Mouse (Mus musculus) heart, embryonic 15.5 days (tissue): ENCODE data around the gene Plaur. TPM values are rescaled to one million over a fixed set of nuclear protein-coding genes. Genes with fewer than 3 reads are reported as not detected.
"Not testable (repeated sequence)": the region's sequence is repeated elsewhere in the genome, so short reads cannot be mapped to it uniquely, and the experiment has no call there.

Experiments used
- ATAC-seq: fragments of 200-750 bp; cut with Nextera tagmentation; replicated peaks from 2 replicates; pipeline ENCODE4 v1.8.0; 2017; ENCODE audit warnings: low read depth, moderate TSS enrichment; ENCODE audit not compliant: insufficient number of reproducible peaks, insufficient read depth, low FRiP score
- H3K27ac ChIP-seq: fragments of 300-500 bp; sonication (generic); 2 replicates; pipeline ENCODE4 v1.5.1; 2015; ENCODE audit warnings: mild to moderate bottlenecking, inconsistent platforms
- H3K27me3 ChIP-seq: fragments of 300-500 bp; sonication (generic); 2 replicates; pipeline ENCODE4 v1.6.1; 2015; ENCODE audit warnings: inconsistent platforms
- H3K36me3 ChIP-seq: fragments of 300-500 bp; sonication (generic); 2 replicates; pipeline ENCODE4 v1.6.1; 2015; ENCODE audit warnings: mild to moderate bottlenecking, inconsistent platforms
- H3K4me1 ChIP-seq: fragments of 300-500 bp; sonication (generic); replicated peaks from 2 replicates; pipeline ENCODE4 v1.6.1; 2015; ENCODE audit warnings: inconsistent platforms
- H3K4me2 ChIP-seq: fragments of 300-500 bp; sonication (generic); 2 replicates; pipeline ENCODE4 v1.6.1; 2015; ENCODE audit warnings: inconsistent platforms, mild to moderate bottlenecking, moderate library complexity
- H3K4me3 ChIP-seq: fragments of 300-500 bp; sonication (generic); 2 replicates; pipeline ENCODE4 v1.5.1; 2015; ENCODE audit warnings: mild to moderate bottlenecking, inconsistent platforms
- H3K9ac ChIP-seq: fragments of 300-500 bp; sonication (generic); 2 replicates; pipeline ENCODE4 v1.6.1; 2015; ENCODE audit warnings: mild to moderate bottlenecking, inconsistent platforms
- H3K9me3 ChIP-seq: fragments of 300-500 bp; sonication (generic); replicated peaks from 2 replicates; pipeline ENCODE4 v1.6.1; 2016; ENCODE audit warnings: inconsistent platforms
- WGBS: fragments of 180-500 bp; shearing (Covaris S2); methylation state at CpG from one replicate; pipeline ENCODE4 v1.1.7; 2015; ENCODE audit warnings: mixed read lengths; 5-methylcytosine and 5-hydroxymethylcytosine counted together
- polyA plus RNA-seq: library from polyadenylated mRNA; unstranded; fragments of >200 nt; fragmentation: Nextera tagmentation; extraction: Ambion mirVana; gene quantifications from 2 replicates; pipeline ENCODE4 v1.2.1, GENCODE M21; 2015

Plaur gene
- polyA plus RNA-seq, 1 experiment from 2014 or later: 8.2 TPM

DNA sequence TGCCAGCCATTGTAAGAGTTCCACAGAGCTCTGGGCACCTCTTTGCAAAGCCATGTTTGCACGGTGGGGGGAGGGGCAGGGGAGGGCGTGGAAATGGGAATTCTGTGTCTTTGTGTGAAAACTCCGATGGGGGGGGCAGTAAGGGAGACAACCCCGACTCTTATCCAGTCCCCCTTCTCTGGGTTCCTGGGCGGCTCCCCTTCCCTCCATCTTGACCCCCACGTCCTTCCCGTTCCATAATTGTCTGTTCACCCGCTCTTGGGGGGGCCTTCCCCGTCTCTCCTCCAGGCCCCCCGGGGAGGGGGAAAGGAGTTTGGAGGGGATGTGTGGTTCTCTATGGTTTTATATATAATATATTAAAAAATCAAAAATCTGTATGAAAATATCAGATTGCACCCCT lies 41.7 kb downstream of the Plaur start:
- H3K27me3 ChIP-seq: peaks cover 45% of the 10 kb centered on the region

DNA sequence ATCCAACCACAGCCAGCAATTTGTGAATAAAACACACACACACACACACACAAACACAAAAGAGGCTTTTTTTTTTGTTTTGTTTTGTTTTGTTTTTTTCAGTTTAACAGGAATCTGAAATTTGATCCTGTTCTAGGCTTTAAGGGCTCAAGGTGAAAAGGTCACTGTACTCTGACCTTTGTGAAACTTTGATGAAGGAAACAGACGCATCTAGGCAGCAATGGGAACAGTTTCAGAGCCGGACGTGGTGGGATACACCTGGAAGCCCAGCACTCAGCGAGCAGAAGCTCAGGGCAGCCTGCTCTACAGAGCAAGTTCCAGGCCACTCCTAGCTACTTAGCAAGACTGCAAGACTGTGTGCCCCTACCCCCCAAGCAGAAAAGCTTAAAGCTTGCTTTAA lies 42.6 kb downstream of the Plaur start:
- Histone ChIP-seq H3K27ac (peak overlapping the region; percentile 99), H3K9me3 (no peaks in the 10 kb centered on the region), H3K27me3 (peaks cover 36% of the 10 kb centered on the region), H3K4me3 (no peak overlapping the region), H3K9ac (no peak overlapping the region), H3K4me1 (peaks cover 41% of the 10 kb centered on the region), H3K4me2 (no peak overlapping the region), H3K36me3 (no peaks in the 10 kb centered on the region)
- no peak for ATAC-seq
- WGBS: 30% methylated on average over 4 of the region's 4 CpGs

More for the DNA sequence above, 41.7 kb downstream of the Plaur start:
- H3K4me1 ChIP-seq: peaks cover 45% of the 10 kb centered on the region
- no peaks in the 10 kb centered on the region for H3K36me3 ChIP-seq
- ATAC-seq: no peak
- H3K9me3 ChIP-seq: no peaks in the 10 kb centered on the region
- H3K4me3 ChIP-seq: no peak overlapping the region
- no peak overlapping the region for H3K9ac ChIP-seq
- peak overlapping the region; percentile 37 for H3K4me2 ChIP-seq
- no peak overlapping the region for H3K27ac ChIP-seq
- 19% methylated on average over 10 of the region's 10 CpGs for WGBS

DNA sequence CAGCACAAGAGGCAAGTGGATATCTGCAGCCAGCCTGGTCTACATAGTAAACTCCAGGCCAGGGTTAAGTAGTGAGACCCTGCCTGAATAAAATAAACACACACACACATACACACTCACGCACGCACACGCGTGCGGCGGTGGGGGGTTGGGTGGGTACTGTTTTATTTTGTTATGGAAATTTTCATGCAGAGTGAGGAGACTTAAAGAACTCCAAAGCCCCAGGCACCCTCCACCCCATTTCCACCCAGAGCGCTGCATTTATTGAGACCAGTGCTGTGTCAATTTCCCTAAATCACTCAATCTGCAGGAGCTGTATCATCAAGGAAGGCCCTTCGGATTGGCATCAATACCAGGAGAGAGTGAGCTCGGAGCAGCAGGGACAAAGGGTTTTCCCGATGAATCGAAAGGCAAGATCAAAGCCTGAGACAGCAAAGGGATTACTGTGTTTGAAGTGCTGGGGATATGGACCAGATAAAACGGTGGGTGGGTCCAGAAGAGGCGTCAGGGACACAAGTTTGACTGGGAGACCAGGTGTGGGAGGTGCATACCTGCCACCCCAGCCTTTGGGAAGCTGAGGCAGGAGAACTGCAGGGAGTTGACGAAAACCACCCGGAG lies 43.3 kb downstream of the Plaur start:
- Histone ChIP-seq H3K4me1 (peaks cover 34% of the 10 kb centered on the region), H3K4me2 (peak overlapping the region; percentile 87), H3K4me3 (peak overlapping the region; percentile 67), H3K27me3 (peaks cover 30% of the 10 kb centered on the region), H3K27ac (peak overlapping the region; percentile 99), H3K9ac (0 out of 2 replicates have a peak overlapping the region, but pooled peaks have one; percentile 22), H3K9me3 (no peaks in the 10 kb centered on the region), H3K36me3 (no peaks in the 10 kb centered on the region)
- no peak for ATAC-seq
- WGBS: 32% methylated on average over 15 of the region's 15 CpGs

DNA sequence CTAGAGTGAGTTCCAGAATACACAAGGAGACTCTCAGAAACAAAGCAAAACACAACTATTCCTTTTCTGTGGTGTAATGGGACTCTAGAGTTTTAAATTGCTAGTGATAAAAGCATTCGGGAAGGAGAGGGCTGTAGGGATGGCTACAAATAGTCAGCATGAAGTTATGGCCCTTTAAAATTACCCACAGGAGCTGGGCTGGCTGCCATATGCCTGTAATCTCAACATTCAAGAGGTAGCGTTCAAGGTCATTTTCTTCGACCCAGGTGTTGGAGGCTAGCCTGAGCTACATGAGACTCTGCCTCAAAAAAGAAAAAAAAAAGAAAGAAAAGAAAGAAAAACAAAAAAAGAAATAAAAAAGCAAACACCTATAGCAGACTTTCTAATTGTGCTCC lies 43.8 kb downstream of the Plaur start:
- no peak for ATAC-seq
- Histone ChIP-seq H3K4me1 (peaks cover 33% of the 10 kb centered on the region), H3K9ac (peak overlapping the region; percentile 90; the same call in 1 of the 2 replicates), H3K27me3 (peaks cover 24% of the 10 kb centered on the region), H3K4me3 (peak overlapping the region; percentile 67), H3K36me3 (no peaks in the 10 kb centered on the region), H3K27ac (peak overlapping the region; percentile 99), H3K4me2 (peak overlapping the region; percentile 87), H3K9me3 (no peaks in the 10 kb centered on the region)
- 11% methylated on average over 3 of the region's 3 CpGs for WGBS

GRCm38 (mm10) chr7:24506476-24506837 lies 44.2 kb downstream of the Plaur start:
- Histone ChIP-seq H3K4me2 (peak overlapping the region; percentile 87), H3K4me1 (peaks cover 33% of the 10 kb centered on the region), H3K4me3 (peak overlapping the region; percentile 67), H3K36me3 (no peaks in the 10 kb centered on the region), H3K9ac (peak overlapping the region; percentile 90), H3K27me3 (peaks cover 21% of the 10 kb centered on the region), H3K27ac (peak overlapping the region; percentile 99), H3K9me3 (no peaks in the 10 kb centered on the region)
- WGBS: 3% methylated on average over 12 of the region's 12 CpGs
- peak; percentile 14; the same call in 1 of the 2 replicates for ATAC-seq

- no peaks in the 10 kb centered on the region for H3K9me3 ChIP-seq
- WGBS: under 1% methylated on average over 84 of the region's 84 CpGs
- H3K9ac ChIP-seq: peak within 1 kb of the TSS; percentile 90
- H3K4me1 ChIP-seq: peaks cover 33% of the 10 kb centered on the region
- no peaks in the 10 kb centered on the region for H3K36me3 ChIP-seq
- H3K27ac ChIP-seq: peak within 1 kb of the TSS; percentile 99
- H3K4me2 ChIP-seq: peak within 1 kb of the TSS; percentile 87
- H3K4me3 ChIP-seq: peak within 1 kb of the TSS; percentile 67
- ATAC-seq: peak; percentile 88
- H3K27me3 ChIP-seq: peaks cover 14% of the 10 kb centered on the region
Observed at GRCm38 (mm10) chr7:24506838-24507725, 44.8 kb downstream of the Plaur start, which contains the start of gene Zfp428. Gene Zfp428, plus strand, starts transcription at chr7:24507006.

GRCm38 (mm10) chr7:24507726-24508114 lies 45.4 kb downstream of the Plaur start:
- Histone ChIP-seq H3K27ac (peak overlapping the region; percentile 99), H3K36me3 (no peaks in the 10 kb centered on the region), H3K4me1 (peaks cover 33% of the 10 kb centered on the region), H3K4me2 (peak overlapping the region; percentile 87), H3K4me3 (peak overlapping the region; percentile 67), H3K27me3 (peaks cover 8% of the 10 kb centered on the region; the same call in 1 of the 2 replicates), H3K9me3 (no peaks in the 10 kb centered on the region), H3K9ac (peak overlapping the region; percentile 90)
- 2% methylated on average over 20 of the region's 20 CpGs for WGBS
- no peak for ATAC-seq

GRCm38 (mm10) chr7:24512355-24512754 lies 50.1 kb downstream of the Plaur start, which contains the start of gene AC161166.1:
Gene AC161166.1, minus strand, starts transcription at chr7:24512455.
- no peak within 1 kb of the TSS for H3K9ac ChIP-seq
- peaks cover 8% of the 10 kb centered on the region; the same call in 1 of the 2 replicates for H3K4me1 ChIP-seq
- no peaks in the 10 kb centered on the region for H3K9me3 ChIP-seq
- no peaks in the 10 kb centered on the region for H3K27me3 ChIP-seq
- H3K4me2 ChIP-seq: no peak within 1 kb of the TSS
- H3K4me3 ChIP-seq: no peak within 1 kb of the TSS
- no peak for ATAC-seq
- peaks cover 7% of the 10 kb centered on the region; the same call in 1 of the 2 replicates for H3K36me3 ChIP-seq
- H3K27ac ChIP-seq: no peak within 1 kb of the TSS
- WGBS: 94% methylated on average over 7 of the region's 7 CpGs

- ATAC-seq, H3K36me3 ChIP-seq: not testable (repeated sequence)
- 78% methylated on average over 8 of the region's 8 CpGs for WGBS
Observed at GRCm38 (mm10) chr7:24516319-24516718, 54.0 kb downstream of the Plaur start.

GRCm38 (mm10) chr7:24517077-24517476 lies 54.8 kb downstream of the Plaur start:
- ATAC-seq: no peak
- H3K9ac ChIP-seq: no peak overlapping the region
- H3K9me3 ChIP-seq: no peaks in the 10 kb centered on the region
- WGBS: 60% methylated on average over 5 of the region's 5 CpGs
- H3K4me2 ChIP-seq: no peak overlapping the region
- H3K36me3 ChIP-seq: peaks cover 7% of the 10 kb centered on the region; the same call in 1 of the 2 replicates
- no peaks in the 10 kb centered on the region for H3K27me3 ChIP-seq
- H3K27ac ChIP-seq: no peak overlapping the region
- H3K4me3 ChIP-seq: no peak overlapping the region
- H3K4me1 ChIP-seq: no peaks in the 10 kb centered on the region

More at GRCm38 (mm10) chr7:24516319-24516718, 54.0 kb downstream of the Plaur start:
- H3K4me1 ChIP-seq, H3K9ac ChIP-seq, H3K27me3 ChIP-seq, H3K27ac ChIP-seq, H3K9me3 ChIP-seq, H3K4me2 ChIP-seq, H3K4me3 ChIP-seq: not testable (repeated sequence)

DNA sequence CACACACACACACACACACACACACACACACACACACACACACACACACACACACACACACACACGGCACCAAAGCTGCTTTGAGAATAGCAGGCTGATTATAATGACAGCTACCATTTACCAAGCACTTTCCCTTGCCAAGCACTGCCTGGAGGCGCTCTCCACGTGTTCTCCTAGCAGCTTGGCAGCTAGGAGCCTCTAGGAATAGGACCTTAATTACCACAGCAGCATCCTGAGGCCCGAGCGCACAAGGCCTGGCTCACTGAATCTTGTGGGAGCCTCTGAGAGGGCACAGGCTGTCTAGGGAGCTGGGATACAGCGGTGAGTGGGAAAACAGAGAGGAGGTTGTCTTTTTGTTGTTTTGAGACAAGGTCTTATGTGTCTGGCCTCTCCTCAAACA lies 55.4 kb downstream of the Plaur start:
- no peak overlapping the region for H3K9ac ChIP-seq
- 60% methylated on average over 6 of the region's 6 CpGs for WGBS
- peaks cover 7% of the 10 kb centered on the region; the same call in 1 of the 2 replicates for H3K36me3 ChIP-seq
- no peak overlapping the region for H3K27ac ChIP-seq
- H3K4me1 ChIP-seq: no peaks in the 10 kb centered on the region
- H3K4me2 ChIP-seq: no peak overlapping the region
- no peak overlapping the region for H3K4me3 ChIP-seq
- no peaks in the 10 kb centered on the region for H3K27me3 ChIP-seq
- no peaks in the 10 kb centered on the region for H3K9me3 ChIP-seq
- no peak for ATAC-seq
